Mouse (Mus musculus): ENCODE measurements at regions not wholly inside any gene's neighbourhood (a gene's known extent, or its start where the extent isn't known, plus 50 kb on each side); places are given as distances from the start of the nearest gene placed in this dataset.
A peak's percentile ranks its signal among the peaks of the same experiment; 100 is the strongest.

DNA sequence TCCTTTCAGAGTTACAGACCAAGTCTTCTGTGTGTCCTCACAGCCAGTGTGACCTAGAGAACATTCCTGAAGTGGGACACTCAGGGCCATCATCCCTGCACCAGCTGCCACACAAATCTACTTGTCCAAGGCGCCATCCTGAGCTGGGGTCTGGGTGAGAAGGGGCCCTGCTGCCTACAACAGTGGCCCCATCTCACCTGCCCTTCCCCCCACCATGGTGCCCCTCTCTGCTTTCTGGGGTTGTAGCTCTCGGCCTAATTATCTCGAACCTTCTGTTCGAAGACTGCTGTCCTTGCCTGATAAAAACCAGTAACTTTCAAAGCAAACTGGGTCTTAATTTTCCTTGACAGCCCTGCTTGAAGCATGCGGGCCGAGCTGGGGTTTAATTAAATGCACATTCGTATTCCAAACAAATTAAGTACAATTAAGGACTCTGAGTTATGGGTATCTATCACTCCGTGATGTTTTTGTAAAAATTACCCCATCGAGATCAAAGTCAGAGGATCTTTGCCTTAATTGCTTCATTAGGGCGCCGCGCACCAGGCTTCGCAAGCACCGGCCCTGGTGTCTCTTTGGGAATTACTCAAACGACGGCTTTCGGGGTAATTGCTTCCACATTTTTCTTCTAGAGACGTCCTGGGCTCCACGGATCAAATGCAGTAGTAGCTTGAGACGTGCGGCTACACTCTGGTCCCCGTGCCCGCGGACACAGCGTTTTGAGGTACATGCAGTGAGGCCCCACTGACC lies 65.8 kb upstream of the Ttc34 start:
- Histone ChIP-seq H3K4me2 (replicated peaks; ENCODE audit: low read depth, low read length) (no peak overlapping the region), H3K4me1 (ENCODE audit: control insufficient read depth, insufficient read depth, low read length) (no peaks in the 10 kb centered on the region), H3K4me3 (ENCODE audit: low read depth, low read length) (no peak overlapping the region), H3K9ac (replicated peaks; ENCODE audit: low read depth, low read length) (no peak overlapping the region), H3K27ac (ENCODE audit: low read length) (no peak overlapping the region), H3K9me3 (ENCODE audit: control insufficient read depth, low read depth, low read length) (no peaks in the 10 kb centered on the region), H3K36me3 (ENCODE audit: control insufficient read depth, insufficient read depth, low read length) (no peaks in the 10 kb centered on the region), H3K27me3 (ENCODE audit: control insufficient read depth, insufficient read depth, low read length) (no peaks in the 10 kb centered on the region)
- ATAC-seq (ENCODE audit: insufficient number of reproducible peaks, insufficient read depth, low FRiP score, low read depth) = no peak
- WGBS = 58% methylated on average over 25 of the region's 25 CpGs

DNA sequence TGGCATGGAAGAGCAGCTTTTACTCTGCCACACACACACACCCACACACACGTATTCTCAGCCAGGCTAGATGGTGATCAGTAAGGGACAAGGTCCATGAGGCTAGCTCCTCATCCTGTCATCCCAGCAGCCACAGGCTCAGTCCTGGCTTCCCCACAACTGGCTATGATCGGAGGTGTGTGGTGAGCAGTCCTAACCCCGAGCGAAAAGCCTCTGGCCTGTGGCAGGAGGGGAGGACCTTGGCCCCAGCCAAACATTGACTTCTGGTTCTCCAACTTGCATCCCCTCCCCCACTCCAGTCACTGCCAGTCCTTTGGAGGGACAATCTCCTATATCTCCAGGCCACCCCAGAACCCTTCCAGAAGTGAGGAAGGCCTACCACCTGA lies 65.2 kb upstream of the Ttc34 start:
- WGBS = 77% methylated on average over 4 of the region's 4 CpGs
- no peak overlapping the region for H3K4me3 ChIP-seq (ENCODE audit: low read depth, low read length)
- no peaks in the 10 kb centered on the region for H3K9me3 ChIP-seq (ENCODE audit: control insufficient read depth, low read depth, low read length)
- H3K27ac ChIP-seq (ENCODE audit: low read length) = no peak overlapping the region
- no peak for ATAC-seq (ENCODE audit: insufficient number of reproducible peaks, insufficient read depth, low FRiP score, low read depth)
- H3K4me1 ChIP-seq (ENCODE audit: control insufficient read depth, insufficient read depth, low read length) = no peaks in the 10 kb centered on the region
- no peak overlapping the region for H3K4me2 ChIP-seq (replicated peaks; ENCODE audit: low read depth, low read length)
- no peak overlapping the region for H3K9ac ChIP-seq (replicated peaks; ENCODE audit: low read depth, low read length)
- no peaks in the 10 kb centered on the region for H3K27me3 ChIP-seq (ENCODE audit: control insufficient read depth, insufficient read depth, low read length)
- no peaks in the 10 kb centered on the region for H3K36me3 ChIP-seq (ENCODE audit: control insufficient read depth, insufficient read depth, low read length)

DNA sequence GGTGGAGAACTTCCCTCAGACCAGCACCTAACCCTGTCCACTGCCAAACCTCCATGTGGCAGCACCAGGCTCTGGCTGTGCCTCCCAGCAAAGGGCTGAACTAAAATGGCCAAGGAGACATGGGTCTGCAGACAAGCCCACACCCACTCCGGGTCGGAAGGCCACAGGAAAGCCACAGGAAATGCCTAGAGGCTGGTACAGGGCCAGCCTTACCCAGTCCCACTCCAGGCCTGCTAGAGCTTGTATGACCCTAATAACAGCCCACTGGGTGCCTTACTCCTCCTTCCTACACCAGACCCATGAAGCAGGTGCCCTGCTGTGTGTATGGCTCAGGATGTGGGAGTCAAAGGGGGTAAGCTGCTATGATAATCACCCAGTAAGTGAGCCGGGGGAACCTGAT lies 63.4 kb upstream of the Ttc34 start:
- Histone ChIP-seq H3K36me3 (ENCODE audit: control insufficient read depth, insufficient read depth, low read length) (no peaks in the 10 kb centered on the region), H3K4me1 (ENCODE audit: control insufficient read depth, insufficient read depth, low read length) (no peaks in the 10 kb centered on the region), H3K4me2 (replicated peaks; ENCODE audit: low read depth, low read length) (no peak overlapping the region), H3K27ac (ENCODE audit: low read length) (no peak overlapping the region), H3K9ac (replicated peaks; ENCODE audit: low read depth, low read length) (no peak overlapping the region), H3K4me3 (ENCODE audit: low read depth, low read length) (no peak overlapping the region), H3K9me3 (ENCODE audit: control insufficient read depth, low read depth, low read length) (no peaks in the 10 kb centered on the region), H3K27me3 (ENCODE audit: control insufficient read depth, insufficient read depth, low read length) (no peaks in the 10 kb centered on the region)
- ATAC-seq (ENCODE audit: insufficient number of reproducible peaks, insufficient read depth, low FRiP score, low read depth) = no peak
- WGBS = 80% methylated on average over 3 of the region's 3 CpGs

- 60% methylated on average over 2 of the region's 2 CpGs for WGBS
- no peaks in the 10 kb centered on the region for H3K27me3 ChIP-seq (ENCODE audit: control insufficient read depth, insufficient read depth, low read length)
- no peak overlapping the region for H3K4me3 ChIP-seq (ENCODE audit: low read depth, low read length)
- no peaks in the 10 kb centered on the region for H3K4me1 ChIP-seq (ENCODE audit: control insufficient read depth, insufficient read depth, low read length)
- no peaks in the 10 kb centered on the region for H3K9me3 ChIP-seq (ENCODE audit: control insufficient read depth, low read depth, low read length)
- ATAC-seq (ENCODE audit: insufficient number of reproducible peaks, insufficient read depth, low FRiP score, low read depth) = no peak
- no peak overlapping the region for H3K9ac ChIP-seq (replicated peaks; ENCODE audit: low read depth, low read length)
- no peak overlapping the region for H3K27ac ChIP-seq (ENCODE audit: low read length)
- H3K36me3 ChIP-seq (ENCODE audit: control insufficient read depth, insufficient read depth, low read length) = no peaks in the 10 kb centered on the region
- no peak overlapping the region for H3K4me2 ChIP-seq (replicated peaks; ENCODE audit: low read depth, low read length)
These were observed 62.9 kb upstream of the Ttc34 start for GRCm38 (mm10) chr4:154774332-154774731.

GRCm38 (mm10) chr4:154778818-154779217 lies 58.4 kb upstream of the Ttc34 start:
- Histone ChIP-seq H3K36me3 (ENCODE audit: control insufficient read depth, insufficient read depth, low read length) (no peaks in the 10 kb centered on the region), H3K4me1 (ENCODE audit: control insufficient read depth, insufficient read depth, low read length) (no peaks in the 10 kb centered on the region; the same call in 1 of the 2 replicates), H3K4me2 (replicated peaks; ENCODE audit: low read depth, low read length) (no peak overlapping the region), H3K27ac (ENCODE audit: low read length) (no peak overlapping the region), H3K9ac (replicated peaks; ENCODE audit: low read depth, low read length) (no peak overlapping the region), H3K9me3 (ENCODE audit: control insufficient read depth, low read depth, low read length) (no peaks in the 10 kb centered on the region), H3K27me3 (ENCODE audit: control insufficient read depth, insufficient read depth, low read length) (no peaks in the 10 kb centered on the region), H3K4me3 (ENCODE audit: low read depth, low read length) (no peak overlapping the region)
- no peak for ATAC-seq (ENCODE audit: insufficient number of reproducible peaks, insufficient read depth, low FRiP score, low read depth)
- 95% methylated on average over 1 of the region's 1 CpGs for WGBS

- no peak overlapping the region for H3K4me3 ChIP-seq (ENCODE audit: low read depth, low read length)
- no peak overlapping the region for H3K27ac ChIP-seq (ENCODE audit: low read length)
- no peaks in the 10 kb centered on the region for H3K27me3 ChIP-seq (ENCODE audit: control insufficient read depth, insufficient read depth, low read length)
- 17% methylated on average over 11 of the region's 11 CpGs for WGBS
- peaks cover 5% of the 10 kb centered on the region; the same call in 1 of the 2 replicates for H3K4me1 ChIP-seq (ENCODE audit: control insufficient read depth, insufficient read depth, low read length)
- H3K4me2 ChIP-seq (replicated peaks; ENCODE audit: low read depth, low read length) = no peak overlapping the region
- no peak for ATAC-seq (ENCODE audit: insufficient number of reproducible peaks, insufficient read depth, low FRiP score, low read depth)
- no peak overlapping the region for H3K9ac ChIP-seq (replicated peaks; ENCODE audit: low read depth, low read length)
- H3K9me3 ChIP-seq (ENCODE audit: control insufficient read depth, low read depth, low read length) = no peaks in the 10 kb centered on the region
- no peaks in the 10 kb centered on the region for H3K36me3 ChIP-seq (ENCODE audit: control insufficient read depth, insufficient read depth, low read length)
These were observed 55.9 kb upstream of the Ttc34 start for GRCm38 (mm10) chr4:154781391-154781790.

DNA sequence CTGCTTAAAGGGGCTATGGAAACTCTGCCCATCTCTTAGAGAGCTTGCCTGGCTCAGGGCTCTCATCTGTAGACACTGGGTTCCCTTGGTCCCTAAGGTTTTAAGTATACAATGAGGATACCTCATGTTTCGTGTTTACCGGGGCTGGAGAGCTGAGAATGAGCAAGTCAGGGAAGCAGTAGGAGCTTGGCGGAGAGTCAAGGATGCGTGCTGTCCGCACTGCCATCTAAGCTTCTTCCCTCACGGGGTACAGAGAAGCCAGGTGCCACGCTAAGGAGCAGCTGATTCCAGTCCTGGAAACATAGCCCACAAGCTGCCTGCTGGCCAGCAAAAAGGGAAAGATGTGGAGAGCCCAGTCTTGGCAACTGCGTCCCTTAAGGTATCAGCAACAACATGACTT lies 55.0 kb upstream of the Ttc34 start:
- Histone ChIP-seq H3K9ac (replicated peaks; ENCODE audit: low read depth, low read length) (no peak overlapping the region), H3K4me3 (ENCODE audit: low read depth, low read length) (no peak overlapping the region), H3K36me3 (ENCODE audit: control insufficient read depth, insufficient read depth, low read length) (no peaks in the 10 kb centered on the region), H3K27ac (ENCODE audit: low read length) (no peak overlapping the region), H3K4me2 (replicated peaks; ENCODE audit: low read depth, low read length) (no peak overlapping the region), H3K9me3 (ENCODE audit: control insufficient read depth, low read depth, low read length) (no peaks in the 10 kb centered on the region), H3K27me3 (ENCODE audit: control insufficient read depth, insufficient read depth, low read length) (no peaks in the 10 kb centered on the region), H3K4me1 (ENCODE audit: control insufficient read depth, insufficient read depth, low read length) (peaks cover 5% of the 10 kb centered on the region; the same call in 1 of the 2 replicates)
- no peak for ATAC-seq (ENCODE audit: insufficient number of reproducible peaks, insufficient read depth, low FRiP score, low read depth)
- 83% methylated on average over 8 of the region's 8 CpGs for WGBS

- WGBS = 40% methylated on average over 8 of the region's 8 CpGs
- Histone ChIP-seq H3K27me3 (ENCODE audit: control insufficient read depth, insufficient read depth, low read length) (no peaks in the 10 kb centered on the region), H3K36me3 (ENCODE audit: control insufficient read depth, insufficient read depth, low read length) (no peaks in the 10 kb centered on the region)
These were observed 51.8 kb upstream of the Ttc34 start for GRCm38 (mm10) chr4:154785282-154785987.

More at GRCm38 (mm10) chr4:154785282-154785987, 51.8 kb upstream of the Ttc34 start:
- no peaks in the 10 kb centered on the region for H3K9me3 ChIP-seq (ENCODE audit: control insufficient read depth, low read depth, low read length)
- ATAC-seq (ENCODE audit: insufficient number of reproducible peaks, insufficient read depth, low FRiP score, low read depth) = peak; percentile 38; the same call in 1 of the 2 replicates
- peaks cover 15% of the 10 kb centered on the region; the same call in 1 of the 2 replicates for H3K4me1 ChIP-seq (ENCODE audit: control insufficient read depth, insufficient read depth, low read length)
- H3K27ac ChIP-seq (ENCODE audit: low read length) = no peak overlapping the region
- no peak overlapping the region for H3K9ac ChIP-seq (replicated peaks; ENCODE audit: low read depth, low read length)
- no peak overlapping the region for H3K4me3 ChIP-seq (ENCODE audit: low read depth, low read length)
- H3K4me2 ChIP-seq (replicated peaks; ENCODE audit: low read depth, low read length) = no peak overlapping the region
